Mouse (Mus musculus) cortical plate, adult 2 months (tissue): ENCODE data around the gene Gjc2. TPM values are rescaled to one million over a fixed set of nuclear protein-coding genes. Genes with fewer than 3 reads are reported as not detected.

Experiments used
- H3K27ac ChIP-seq: fragments of 200-500 bp; 2 replicates; pipeline ENCODE4 v1.5.1; 2012; ENCODE audit warnings: low read length, control low read depth, inconsistent platforms; ENCODE audit not compliant: insufficient read depth
- H3K4me1 ChIP-seq: fragments of 200-500 bp; 2 replicates; pipeline ENCODE4 v1.6.1; 2011; ENCODE audit warnings: low read length; ENCODE audit not compliant: control insufficient read depth, insufficient read depth
- H3K4me3 ChIP-seq: fragments of 200-500 bp; 2 replicates; pipeline ENCODE4 v1.5.1; 2011; ENCODE audit warnings: mild to moderate bottlenecking, low read length, control low read depth; ENCODE audit not compliant: insufficient read depth
- CTCF ChIP-seq: fragments of 200-500 bp; IDR thresholded peaks from 2 replicates; pipeline ENCODE4 v1.5.1; 2011; ENCODE audit warnings: mild to moderate bottlenecking, control low read depth, low read length; ENCODE audit not compliant: insufficient read depth; ENCODE audit errors: extremely low read depth
- POLR2A ChIP-seq: fragments of 200-500 bp; IDR thresholded peaks from 2 replicates; pipeline ENCODE4 v1.6.1; 2011; ENCODE audit warnings: mild to moderate bottlenecking, low read length, control low read depth; ENCODE audit not compliant: insufficient read depth; ENCODE audit errors: extremely low read depth
- polyA plus RNA-seq: library from polyadenylated mRNA; depleted of rRNA; stranded (reverse); fragments of >200 nt; gene quantifications from 2 replicates; pipeline ENCODE4 v1.2.3, GENCODE M21; 2012

Gjc2 gene
- polyA plus RNA-seq, 1 experiment, result 32.3 TPM

GRCm38 (mm10) chr11:59185490-59185889 lies 2.5 kb upstream of the Gjc2 start:
- Histone ChIP-seq H3K4me1 (peaks cover 4% of the 10 kb centered on the region), H3K4me3 (no peak overlapping the region), H3K27ac (no peak overlapping the region)
- no peak for TF ChIP-seq POLR2A
- TF ChIP-seq CTCF, result no peak

- no peak overlapping the region for H3K4me3 ChIP-seq
These were observed 808 bp upstream of the Gjc2 start for GRCm38 (mm10) chr11:59183821-59184220.

GRCm38 (mm10) chr11:59176921-59177320 lies 6.1 kb downstream of the Gjc2 start:
- Histone ChIP-seq H3K27ac (no peak overlapping the region), H3K4me1 (no peaks in the 10 kb centered on the region), H3K4me3 (no peak overlapping the region)
- no peak for TF ChIP-seq POLR2A
- TF ChIP-seq CTCF, result no peak

More at GRCm38 (mm10) chr11:59183821-59184220, 808 bp upstream of the Gjc2 start:
- TF ChIP-seq POLR2A (no peak), CTCF (peak; percentile 81)
- Histone ChIP-seq H3K27ac (peak overlapping the region; percentile 62), H3K4me1 (no peaks in the 10 kb centered on the region)

GRCm38 (mm10) chr11:59176475-59176874 lies 6.5 kb downstream of the Gjc2 start:
- Histone ChIP-seq H3K27ac (no peak overlapping the region), H3K4me3 (no peak overlapping the region), H3K4me1 (no peaks in the 10 kb centered on the region)
- no peak for TF ChIP-seq POLR2A
- TF ChIP-seq CTCF, result no peak

- Histone ChIP-seq H3K4me3 (no peak overlapping the region), H3K27ac (no peak overlapping the region), H3K4me1 (no peaks in the 10 kb centered on the region)
- TF ChIP-seq CTCF, result no peak
- no peak for TF ChIP-seq POLR2A
These were observed 8.7 kb downstream of the Gjc2 start for GRCm38 (mm10) chr11:59174189-59174838.

GRCm38 (mm10) chr11:59170549-59170948 lies 12.5 kb downstream of the Gjc2 start:
- Histone ChIP-seq H3K27ac (no peak overlapping the region), H3K4me3 (no peak overlapping the region), H3K4me1 (no peaks in the 10 kb centered on the region)
- no peak for TF ChIP-seq POLR2A
- TF ChIP-seq CTCF, result no peak

- Histone ChIP-seq H3K4me3 (no peak overlapping the region), H3K27ac (no peak overlapping the region), H3K4me1 (no peaks in the 10 kb centered on the region)
- TF ChIP-seq CTCF (no peak), POLR2A (no peak)
These were observed 13.2 kb downstream of the Gjc2 start for GRCm38 (mm10) chr11:59169807-59170206.

GRCm38 (mm10) chr11:59165616-59166241 lies 17.3 kb downstream of the Gjc2 start:
- Histone ChIP-seq H3K4me3 (no peak overlapping the region), H3K4me1 (peaks cover 4% of the 10 kb centered on the region; the same call in 1 of the 2 replicates), H3K27ac (no peak overlapping the region)
- TF ChIP-seq POLR2A, result no peak

GRCm38 (mm10) chr11:59164384-59164783 lies 18.6 kb downstream of the Gjc2 start:
- no peak for TF ChIP-seq POLR2A
- no peak for TF ChIP-seq CTCF
- Histone ChIP-seq H3K27ac (no peak overlapping the region), H3K4me3 (no peak overlapping the region), H3K4me1 (peaks cover 4% of the 10 kb centered on the region; the same call in 1 of the 2 replicates)

- TF ChIP-seq CTCF, result no peak
- peak; percentile 19; the same call in 1 of the 2 replicates for TF ChIP-seq POLR2A
These were observed 19.5 kb downstream of the Gjc2 start, which contains the start of gene Iba57 for GRCm38 (mm10) chr11:59163255-59164236. TSS of gene Iba57 (minus strand) at chr11:59163739.

More at GRCm38 (mm10) chr11:59163255-59164236, 19.5 kb downstream of the Gjc2 start, which contains the start of gene Iba57:
- Histone ChIP-seq H3K4me3 (peak within 1 kb of the TSS; percentile 47), H3K27ac (peak within 1 kb of the TSS; percentile 99), H3K4me1 (peaks cover 4% of the 10 kb centered on the region; the same call in 1 of the 2 replicates)
